Mouse (Mus musculus) frontal cortex, postnatal 10 days (tissue): ENCODE data around the gene D16Ertd472e.
"Not testable (repeated sequence)": the region's sequence is repeated elsewhere in the genome, so short reads cannot be mapped to it uniquely, and the experiment has no call there.

ENCODE experiments used
- DNase-seq, 2 experiments: peaks; one replicate each; pipeline ENCODE4 v3.0.0; 2022; ENCODE audit warnings: low spot score in 2 of 2, mixed read lengths in 1 of 2

Gene D16Ertd472e

DNA sequence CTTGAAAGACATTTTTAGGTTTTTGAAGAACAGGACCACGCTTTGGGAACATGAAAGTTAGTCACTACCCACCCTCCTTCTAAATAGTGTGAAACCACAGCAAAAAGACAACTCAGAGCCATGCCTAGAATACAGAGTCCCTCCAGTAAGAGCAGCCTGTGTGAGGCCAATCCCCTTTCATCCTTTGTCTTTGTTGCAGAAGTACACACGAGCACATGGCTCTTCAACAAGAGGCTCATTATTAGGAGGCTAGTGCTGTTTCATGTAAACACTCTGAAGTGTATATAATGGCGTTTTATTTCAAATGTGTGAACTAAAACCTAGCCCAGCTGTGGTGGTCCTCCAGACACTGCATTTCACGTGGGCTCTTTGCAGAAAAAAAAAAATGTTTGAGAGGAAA is 3.5 kb downstream of the D16Ertd472e start:
- DNase-seq: no peak

DNA sequence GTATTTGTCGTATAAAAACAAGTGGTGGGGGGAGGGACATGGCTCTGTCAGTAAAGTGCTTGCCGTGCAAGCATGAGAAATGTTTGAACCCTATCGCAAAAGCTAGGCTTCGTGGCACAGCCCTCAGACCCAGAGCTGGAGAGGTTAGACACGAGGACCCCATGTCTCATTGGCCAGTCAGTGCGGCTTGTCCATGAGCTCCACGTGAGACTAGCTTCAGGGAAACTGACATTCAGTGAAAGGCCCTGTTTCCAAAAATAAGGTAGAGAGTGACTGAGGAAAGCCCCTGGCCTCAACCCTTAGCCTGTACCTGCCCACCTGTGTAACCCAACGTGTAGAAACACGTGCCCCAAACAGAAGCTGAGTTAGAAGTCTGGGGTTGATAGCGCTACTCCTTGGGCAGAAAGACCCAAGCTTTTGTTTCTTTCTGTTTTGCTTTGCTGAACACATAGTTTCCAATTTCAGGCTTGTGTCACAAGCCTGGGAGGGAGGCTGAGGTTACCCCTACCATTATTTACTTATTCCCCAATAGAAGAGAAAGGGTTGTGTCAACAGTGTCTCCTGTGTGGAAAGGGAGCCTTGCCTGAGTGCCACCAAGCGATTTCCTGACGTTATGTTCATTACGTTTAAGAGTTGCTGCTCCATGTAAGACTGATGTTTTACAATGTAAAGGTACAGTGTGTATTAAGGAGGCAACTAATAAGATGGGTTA is 12.2 kb downstream of the D16Ertd472e start:
- DNase-seq: no peak

DNA sequence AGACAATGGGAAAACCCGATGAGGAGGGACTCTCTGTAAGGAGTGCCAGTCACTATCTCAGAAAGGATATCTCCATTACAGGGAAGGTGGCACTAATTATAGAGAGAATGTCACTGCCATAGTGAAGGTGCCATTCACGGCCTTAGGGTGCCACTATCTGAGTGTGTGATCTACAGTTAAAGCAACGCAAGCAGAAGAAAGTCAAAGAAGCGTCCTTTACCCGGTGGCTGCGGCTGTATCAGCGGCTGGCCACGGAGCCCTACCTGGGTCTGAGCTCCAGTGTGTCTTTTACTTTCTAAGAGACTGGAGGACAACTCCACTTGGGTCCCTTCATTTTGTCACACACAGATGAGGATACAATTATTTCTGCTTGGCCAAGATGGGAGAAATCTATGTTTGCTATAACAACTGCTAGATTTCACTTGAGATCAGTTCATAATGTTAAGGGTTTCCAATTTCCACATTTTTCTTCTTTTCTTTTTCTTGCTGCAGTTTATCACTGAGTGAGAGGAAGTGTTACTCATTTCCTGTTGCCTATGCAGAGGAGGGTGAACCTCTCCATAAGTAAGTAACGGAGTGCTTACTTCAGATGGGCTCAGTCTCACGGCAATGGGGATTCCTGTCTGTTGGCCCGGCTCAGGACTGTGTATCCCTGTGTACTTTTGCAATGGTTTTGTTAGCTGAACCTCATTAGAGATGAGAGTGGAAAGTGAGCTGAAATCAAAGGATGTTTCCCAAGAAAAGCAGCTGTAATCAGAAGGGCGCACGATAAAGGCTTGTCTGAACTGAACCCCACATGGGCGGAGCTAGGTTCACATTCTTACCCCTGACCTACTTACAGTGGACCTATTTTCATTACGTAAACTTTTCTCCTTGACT is 13.2 kb downstream of the D16Ertd472e start:
- no peak for DNase-seq

DNA sequence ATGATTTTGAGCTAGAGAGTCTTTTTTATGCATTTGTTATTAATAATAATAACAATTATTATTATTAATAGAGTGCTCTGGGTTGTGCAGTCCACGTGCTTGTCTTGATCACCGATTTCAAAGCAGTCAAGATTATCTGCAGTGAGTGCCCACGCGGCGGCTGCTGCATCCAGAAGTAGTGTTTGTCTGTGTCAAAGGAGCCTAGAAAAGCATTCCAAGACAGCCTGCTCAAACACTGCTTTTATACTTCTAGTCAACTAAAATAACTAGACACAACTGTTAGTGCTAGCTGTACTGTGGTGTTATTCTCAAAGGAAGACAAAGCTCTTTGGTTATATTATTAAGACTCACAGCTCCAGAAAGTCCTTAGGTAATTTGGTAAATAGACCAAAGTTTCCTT is 15.9 kb downstream of the D16Ertd472e start:
- peak in 1 of 2 experiments; percentile 15 for DNase-seq

DNA sequence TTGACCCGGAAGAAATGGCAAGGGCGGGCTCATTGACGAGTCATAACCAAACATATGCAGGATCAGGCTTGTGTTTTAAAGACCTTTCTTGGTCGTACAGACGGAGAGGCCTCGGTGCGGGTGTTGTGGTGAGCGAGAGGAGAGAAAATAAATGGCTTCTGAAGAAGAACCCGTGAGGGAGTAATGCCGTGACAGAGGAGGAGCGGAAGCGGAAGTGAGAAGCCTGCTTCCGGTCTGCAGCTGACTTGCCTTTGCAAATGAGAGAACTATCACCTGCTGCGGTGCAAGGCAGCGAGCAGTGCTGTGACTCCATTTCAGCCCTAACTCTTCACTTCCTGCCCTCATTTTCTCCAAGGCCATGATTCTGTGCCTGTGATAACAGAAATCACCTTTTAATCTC is 16.4 kb downstream of the D16Ertd472e start:
- DNase-seq: no peak

DNA sequence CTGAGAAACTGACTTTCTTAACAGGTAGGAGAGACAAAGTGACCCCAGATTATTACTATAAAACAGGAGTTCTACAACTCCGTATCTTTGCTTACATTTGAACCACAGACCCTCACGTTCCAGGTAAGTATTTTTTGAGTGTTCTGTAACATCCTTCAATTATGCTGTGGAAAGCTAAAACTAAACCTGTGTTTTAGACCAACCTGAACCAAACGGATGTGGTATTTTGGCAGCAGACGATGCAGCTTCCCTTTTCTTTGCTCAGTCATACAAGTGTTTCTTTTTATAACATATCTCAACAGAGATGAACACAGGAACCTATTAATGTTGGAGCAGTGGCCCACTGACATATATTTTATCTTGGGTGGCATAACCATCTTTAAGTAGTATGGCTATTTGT is 18.9 kb downstream of the D16Ertd472e start:
- no peak for DNase-seq

DNA sequence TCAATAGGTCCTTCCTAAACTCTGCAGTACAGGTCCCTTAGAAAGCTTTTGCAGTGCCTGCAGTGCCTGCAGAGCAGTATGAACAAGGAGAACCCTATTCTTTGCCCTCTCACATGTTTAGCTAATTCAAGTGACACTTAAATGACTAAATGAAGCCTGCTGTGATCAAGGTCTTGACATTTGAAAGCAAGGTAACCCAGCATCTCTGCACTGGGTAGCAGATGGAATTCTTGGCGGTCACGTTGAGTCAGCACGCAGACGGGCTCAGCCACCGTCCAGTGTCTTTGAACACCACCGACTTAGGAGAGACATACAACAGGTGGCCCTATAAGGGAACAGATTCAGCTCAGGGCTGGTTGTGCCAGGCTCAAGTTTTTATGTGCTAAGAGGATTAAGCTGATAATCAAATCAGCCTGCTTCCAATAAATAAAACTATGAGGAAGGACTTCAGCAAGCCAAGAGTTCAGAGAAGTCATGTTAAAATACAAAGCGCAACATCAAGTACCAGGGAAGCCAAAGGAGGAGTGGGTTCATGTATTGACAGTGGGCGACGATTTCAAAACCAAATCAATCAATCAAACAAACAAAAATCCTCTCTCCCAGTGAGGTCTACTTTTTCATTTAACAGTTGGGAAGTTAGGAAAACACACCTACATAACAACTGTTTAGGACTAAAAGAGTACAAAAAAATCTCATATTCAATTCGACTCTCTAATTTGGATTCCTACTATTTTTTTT is 21.4 kb downstream of the D16Ertd472e start:
- DNase-seq: no peak

DNA sequence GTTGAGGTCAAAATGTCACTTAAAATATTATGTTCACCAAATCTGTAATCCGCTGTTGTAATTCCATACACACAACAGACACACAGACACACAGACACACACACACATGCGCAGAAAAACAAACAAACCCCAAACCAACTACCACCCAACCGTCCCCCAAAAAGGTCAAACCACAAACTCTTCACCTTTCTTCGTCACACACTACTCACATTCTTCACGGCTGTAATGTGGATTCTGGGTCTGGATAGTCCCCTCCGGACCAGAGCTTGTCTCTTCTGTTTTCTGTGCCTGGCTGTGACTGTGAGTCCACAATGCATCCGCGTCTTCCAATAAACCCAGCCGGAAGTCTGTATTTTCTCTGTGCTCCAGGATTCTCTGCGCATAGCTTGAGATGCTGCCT is 29.1 kb downstream of the D16Ertd472e start:
- no peak for DNase-seq

DNA sequence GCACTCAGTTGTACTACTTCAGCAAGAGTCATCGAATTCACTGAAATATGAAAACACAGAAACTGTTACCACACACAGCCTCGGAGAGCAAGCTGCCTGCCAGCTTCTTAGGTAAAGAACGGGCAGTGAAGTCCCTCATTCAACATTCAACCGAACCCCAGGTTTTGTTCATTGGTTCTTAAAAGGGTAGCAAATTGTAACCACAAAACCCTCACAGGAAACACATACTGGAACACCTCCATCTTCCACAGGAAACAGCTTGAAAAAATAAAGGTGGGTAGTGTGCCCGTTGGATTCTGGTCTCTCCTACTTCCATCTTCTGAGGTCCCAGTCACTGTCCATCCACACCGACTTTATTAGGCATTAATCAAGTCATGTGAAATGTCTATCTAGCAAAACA is 30.0 kb downstream of the D16Ertd472e start:
- DNase-seq: no peak

DNA sequence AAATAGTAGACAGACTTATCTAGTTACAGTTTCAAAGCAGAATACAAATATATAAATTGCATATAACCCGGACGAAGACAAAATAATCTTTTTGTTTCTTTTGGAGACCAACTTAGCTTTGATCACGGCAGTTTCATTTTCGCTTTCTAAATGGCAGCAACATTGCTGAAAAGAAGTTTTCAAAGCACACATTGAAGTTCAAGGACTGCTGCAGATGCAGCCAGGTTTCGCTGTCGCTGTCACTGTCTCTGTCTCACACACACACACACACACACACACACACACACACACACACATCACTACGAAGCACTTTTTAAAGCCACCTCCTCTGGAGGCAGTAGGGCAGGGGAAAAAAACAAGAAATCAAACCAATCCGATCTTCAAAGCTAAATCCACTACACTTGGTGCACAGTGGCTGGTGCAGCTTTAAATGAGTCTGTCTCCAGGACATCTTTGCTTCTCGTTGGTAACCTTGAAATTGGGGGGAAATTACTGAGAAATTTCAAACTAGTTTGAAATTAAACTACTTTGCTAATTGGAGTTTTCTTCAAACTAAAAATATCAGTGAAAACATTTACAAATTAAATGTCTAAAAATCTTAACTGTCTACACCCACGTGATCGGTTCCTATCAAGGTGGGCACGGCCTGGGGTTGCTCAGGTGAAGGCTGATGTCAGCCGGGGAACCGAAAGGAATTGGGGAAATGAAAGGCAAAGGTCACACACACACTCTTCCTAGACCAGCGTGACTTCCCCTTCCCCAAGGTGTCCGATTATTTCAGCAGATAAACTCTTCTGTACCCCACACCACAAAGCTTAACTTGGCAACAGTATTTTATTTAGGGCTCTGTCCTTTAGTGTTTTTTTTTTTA is 35.9 kb downstream of the D16Ertd472e start:
- no peak for DNase-seq

DNA sequence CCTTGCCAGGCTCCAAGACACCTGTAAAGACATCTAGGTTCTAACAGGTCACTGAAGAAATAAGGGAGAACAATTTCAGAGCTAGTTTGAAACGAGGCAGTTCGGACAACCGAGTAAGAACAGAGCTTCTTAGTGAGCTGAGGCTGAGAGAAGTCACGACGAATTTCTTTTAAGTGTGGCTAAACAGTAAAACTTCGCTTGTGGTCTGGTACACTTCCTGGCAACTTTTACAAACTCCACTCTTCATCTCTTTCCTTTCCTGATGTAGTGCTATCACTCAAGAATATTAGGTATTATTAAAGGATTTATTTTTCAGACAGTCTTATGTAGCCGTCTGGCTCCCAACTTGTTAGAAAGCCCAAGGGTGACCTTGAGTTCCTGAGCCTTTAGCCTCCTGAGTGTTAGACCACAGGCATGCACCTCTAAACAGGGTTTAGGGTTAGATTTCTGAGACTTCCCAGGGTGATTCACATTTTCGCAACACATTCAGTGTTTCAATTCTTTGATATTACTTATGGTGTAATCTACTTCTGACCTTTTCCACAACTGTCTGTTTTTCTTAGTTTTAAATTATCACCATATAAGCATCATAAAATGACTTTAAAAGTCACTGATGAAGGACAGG is 38.6 kb downstream of the D16Ertd472e start:
- DNase-seq: no peak

DNA sequence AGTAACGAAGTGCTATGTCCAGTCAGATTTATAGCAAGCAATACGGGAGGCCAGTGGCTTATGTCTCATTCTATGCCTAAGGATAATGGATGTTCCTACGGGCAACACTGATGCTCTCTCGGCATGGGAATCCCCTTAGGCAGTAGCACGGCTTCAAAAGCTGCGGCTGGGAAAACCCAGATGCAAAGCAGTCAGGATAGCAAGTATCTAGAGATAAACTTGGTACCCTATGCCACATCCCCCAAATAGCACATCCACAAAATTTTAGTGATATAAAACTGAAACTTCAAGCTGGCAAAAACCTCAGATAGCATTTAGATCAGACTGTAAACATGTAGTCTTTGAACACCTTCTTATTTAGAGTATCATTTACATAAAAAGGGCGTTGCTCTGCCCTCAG is 39.2 kb downstream of the D16Ertd472e start:
- no peak for DNase-seq

DNA sequence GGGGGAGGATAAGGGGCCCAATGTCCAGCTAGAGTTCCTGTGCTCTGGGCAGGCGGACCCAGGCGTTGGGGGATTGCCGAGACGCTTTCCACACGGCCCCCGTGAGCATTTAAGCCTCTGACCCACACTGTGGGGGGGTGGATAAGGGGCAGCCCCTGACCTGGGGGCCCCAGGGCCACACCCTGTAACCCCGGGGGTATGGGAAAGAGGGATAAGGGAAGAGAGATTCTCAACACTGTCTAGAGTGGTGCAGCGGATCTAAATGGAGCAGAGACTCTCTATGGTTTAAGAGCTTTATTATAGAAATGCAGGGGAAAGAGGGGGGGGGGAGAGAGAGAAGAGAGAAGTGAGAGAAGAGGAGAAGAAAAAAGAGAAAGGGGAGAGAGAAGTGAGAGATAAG is 42.0 kb downstream of the D16Ertd472e start:
- no peak for DNase-seq

DNA sequence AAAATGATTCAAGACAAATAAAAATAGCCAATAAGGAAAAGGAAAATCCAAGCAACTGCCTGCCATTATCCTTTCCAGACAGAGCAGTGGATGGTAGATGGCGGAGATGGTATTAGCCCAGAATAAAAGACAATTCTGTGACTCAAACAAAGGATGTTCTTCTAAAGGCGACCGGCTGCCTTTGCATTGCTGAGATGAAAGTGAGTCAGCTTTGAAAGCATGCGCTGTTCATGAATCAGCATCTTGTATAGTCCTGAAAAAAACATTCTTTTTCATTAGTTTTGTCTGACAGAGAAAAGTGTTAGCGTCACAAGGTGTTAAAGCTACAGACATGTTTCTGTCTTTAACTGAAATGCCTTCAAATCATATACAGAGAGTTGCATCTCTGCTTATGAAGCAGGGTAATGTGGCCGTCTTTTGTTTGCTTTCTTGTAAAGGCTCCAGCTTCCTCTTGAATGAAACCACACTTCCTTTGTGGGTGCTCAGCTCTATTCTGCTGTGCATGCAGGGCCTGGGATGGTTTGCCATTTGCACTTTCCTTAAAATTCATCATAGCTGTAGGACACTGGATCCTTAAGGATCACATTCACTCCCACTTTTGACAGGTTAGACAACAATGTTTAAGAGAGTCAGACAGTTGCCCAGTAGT is 44.4 kb downstream of the D16Ertd472e start:
- no peak for DNase-seq

DNA sequence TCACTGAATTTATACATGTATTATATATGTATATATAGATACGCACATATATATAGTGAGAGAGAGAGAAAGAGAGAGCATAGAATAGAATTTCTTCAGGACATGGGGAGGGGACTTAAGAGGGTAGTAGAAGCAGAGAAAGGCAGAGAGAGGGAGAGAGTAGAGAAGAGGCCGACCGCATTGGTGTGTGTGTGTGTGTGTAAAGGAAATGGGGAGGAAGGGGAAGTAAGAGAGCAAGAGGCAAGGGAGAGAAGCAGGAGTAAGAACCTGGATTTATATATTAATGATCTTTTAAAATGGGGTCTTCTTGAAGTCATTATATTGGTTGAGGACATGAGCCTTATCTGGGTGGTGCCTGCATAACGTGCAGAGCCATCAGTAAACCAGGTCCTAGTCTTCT is 53.5 kb downstream of the D16Ertd472e start:
- DNase-seq: no peak

DNA sequence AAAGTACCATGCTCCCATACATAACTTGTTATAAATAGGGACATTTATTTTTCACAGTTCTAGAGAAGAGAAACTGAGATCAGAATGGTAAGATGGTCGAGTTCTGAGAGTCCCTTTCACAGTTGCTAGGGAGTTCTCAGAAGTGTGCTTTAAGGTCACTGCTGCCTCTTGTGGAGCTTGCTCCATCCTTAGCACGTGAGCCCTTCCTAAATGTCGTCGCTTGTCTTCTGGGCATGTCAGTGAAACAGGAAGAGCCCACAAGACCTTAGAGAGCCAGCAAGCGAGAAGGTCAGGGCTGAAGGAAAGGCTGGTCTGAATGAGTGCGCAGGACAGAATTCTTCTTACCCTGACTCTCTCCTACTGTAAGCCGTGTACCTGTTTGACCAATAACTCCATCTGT is 57.8 kb downstream of the D16Ertd472e start:
- DNase-seq: no peak

DNA sequence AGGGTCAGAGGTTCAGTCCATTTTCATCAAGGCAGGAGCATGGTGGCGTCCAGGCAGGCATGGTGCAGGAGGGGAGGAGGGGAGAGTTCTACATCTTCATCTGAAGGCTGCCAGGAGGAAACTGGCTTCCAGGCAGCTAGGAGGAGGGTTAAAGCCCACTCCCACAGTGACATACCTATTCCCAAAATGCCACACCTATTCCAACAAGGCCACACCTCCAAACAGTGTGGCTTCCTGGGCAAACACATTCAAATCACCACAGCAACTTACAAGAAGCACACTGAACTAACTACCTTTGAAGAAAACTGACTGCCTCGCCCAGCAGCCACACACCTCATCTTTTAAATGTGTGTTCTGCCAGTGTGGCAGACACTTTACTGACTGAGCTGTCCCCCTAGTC is 59.3 kb downstream of the D16Ertd472e start:
- no peak for DNase-seq

DNA sequence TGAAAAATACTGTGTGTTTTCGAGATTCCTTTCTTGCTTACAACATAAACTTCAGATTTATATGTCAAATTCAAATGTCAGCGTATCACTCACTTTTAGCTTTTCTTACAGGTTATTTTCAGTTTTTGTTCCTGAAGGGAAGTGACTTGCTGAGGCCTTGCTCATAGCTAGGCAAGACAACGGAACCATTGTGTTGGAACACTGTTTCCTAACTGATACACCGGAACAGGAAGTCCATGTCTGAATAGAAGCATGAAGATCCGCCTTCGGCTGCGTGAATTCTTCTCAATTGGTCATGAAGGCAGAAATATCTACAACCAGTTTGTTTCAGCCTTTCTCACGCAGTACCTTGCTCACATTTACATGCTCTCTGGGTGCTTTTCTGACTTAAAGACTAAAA is 65.0 kb downstream of the D16Ertd472e start:
- DNase-seq: no peak

DNA sequence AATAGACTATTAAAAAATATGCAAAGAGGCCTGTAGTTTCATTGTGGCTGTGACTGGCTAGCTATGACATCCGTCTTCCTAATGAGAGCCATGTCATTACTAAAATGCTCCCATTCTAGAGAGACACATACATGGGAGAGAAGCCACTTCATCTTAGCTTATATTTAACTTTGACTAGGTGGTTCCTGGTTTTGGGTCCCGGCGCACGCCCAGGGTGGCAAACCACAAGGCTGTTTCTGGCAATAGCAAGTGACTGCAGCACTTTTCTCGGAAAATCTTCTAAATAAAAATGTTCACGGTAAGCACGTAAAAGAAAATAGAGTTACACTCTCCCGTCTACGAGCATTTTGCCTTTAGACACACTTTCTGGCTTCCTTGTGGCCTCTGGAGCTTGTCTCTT is 74.0 kb downstream of the D16Ertd472e start:
- DNase-seq: no peak

DNA sequence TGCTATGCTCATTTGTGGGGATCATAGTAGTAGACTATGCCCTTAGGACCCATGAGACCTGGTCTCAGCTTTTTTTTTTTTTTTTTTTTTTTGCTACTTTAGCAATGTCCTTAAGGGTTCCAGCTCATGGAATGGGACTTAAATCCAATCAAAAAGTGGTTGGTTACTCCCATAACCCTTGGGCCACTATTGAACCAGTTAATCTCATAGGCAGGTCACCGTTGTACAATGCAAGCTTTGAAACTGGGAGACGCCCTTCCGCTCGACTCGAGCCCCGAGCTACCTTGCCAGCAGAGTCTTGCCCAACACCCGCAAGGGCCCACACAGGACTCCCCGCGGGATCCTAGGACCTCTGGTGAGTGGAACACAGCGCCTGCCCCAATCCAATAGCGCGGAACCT is 83.8 kb downstream of the D16Ertd472e start:
- not testable (repeated sequence) for DNase-seq

DNA sequence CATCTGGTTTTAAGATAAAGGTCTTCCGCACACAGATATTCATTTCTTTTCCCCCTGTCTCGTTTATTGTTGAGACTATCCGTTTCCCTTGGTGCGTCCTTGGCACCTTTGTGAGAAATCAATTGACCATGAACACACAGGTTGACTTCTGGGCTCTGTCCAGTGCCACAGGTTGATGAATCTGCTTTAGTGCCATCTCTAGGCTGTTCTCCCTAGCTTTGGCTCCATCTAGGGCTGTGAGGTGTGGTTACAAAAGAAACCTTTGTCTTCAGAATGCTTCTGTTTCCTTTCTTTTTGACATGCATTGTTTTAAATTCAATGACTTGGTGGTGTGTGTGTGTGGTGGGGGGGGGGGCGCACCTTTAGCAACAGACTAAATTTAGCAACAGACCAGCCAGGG is 85.7 kb downstream of the D16Ertd472e start:
- DNase-seq: no peak
